Mouse (Mus musculus) layer of hippocampus, adult 2 months (tissue): ENCODE results near the gene Fpgt. TPM values are rescaled to one million over a fixed set of nuclear protein-coding genes. Genes with fewer than 3 reads are reported as not detected.

Experiments used
- DNase-seq, 2 experiments: peaks; one replicate each; pipeline ENCODE4 v3.0.0; 2022; ENCODE audit warnings: low spot score in 2 of 2
- H3K27ac ChIP-seq: fragments of 200-600 bp; 2 replicates; pipeline ENCODE4 v1.8.1; 2022
- H3K4me3 ChIP-seq: fragments of 200-600 bp; 2 replicates; pipeline ENCODE4 v1.8.1; 2022; ENCODE audit warnings: mild to moderate bottlenecking
- CTCF ChIP-seq: fragments of 200-600 bp; conservative IDR thresholded peaks from 2 replicates; pipeline ENCODE4 v1.8.1; 2022; ENCODE audit warnings: antibody characterized with exemption, mild to moderate bottlenecking, moderate library complexity
- long read RNA-seq, 2 experiments: library from polyadenylated mRNA; stranded (forward); transcript quantifications; one replicate each; pipeline ENCODE4 v2.0.0; 2021; ENCODE audit warnings: borderline mapping rate in 2 of 2
- total RNA-seq, 2 experiments: library from RNA; stranded (reverse); gene quantifications; 2 replicates each; pipeline ENCODE4 v1.2.3; 2021

Gene Fpgt
- 10 to 100 TPM; 29.1 to 29.3 TPM for total RNA-seq
- long read RNA-seq, experiment 1, transcript Fpgt-205 (4 exons, 875 nt): major isoform, 6 of 12 reads
- long read RNA-seq, experiment 1, partial matches to known transcripts: 0 of 12 reads
- long read RNA-seq, experiment 1, other reads (novel, unspliced or antisense): 2 of 12 reads
- long read RNA-seq, experiment 2, partial matches to known transcripts: 0 of 10 reads
- long read RNA-seq, experiment 2, other reads (novel, unspliced or antisense): 2 of 10 reads

DNA sequence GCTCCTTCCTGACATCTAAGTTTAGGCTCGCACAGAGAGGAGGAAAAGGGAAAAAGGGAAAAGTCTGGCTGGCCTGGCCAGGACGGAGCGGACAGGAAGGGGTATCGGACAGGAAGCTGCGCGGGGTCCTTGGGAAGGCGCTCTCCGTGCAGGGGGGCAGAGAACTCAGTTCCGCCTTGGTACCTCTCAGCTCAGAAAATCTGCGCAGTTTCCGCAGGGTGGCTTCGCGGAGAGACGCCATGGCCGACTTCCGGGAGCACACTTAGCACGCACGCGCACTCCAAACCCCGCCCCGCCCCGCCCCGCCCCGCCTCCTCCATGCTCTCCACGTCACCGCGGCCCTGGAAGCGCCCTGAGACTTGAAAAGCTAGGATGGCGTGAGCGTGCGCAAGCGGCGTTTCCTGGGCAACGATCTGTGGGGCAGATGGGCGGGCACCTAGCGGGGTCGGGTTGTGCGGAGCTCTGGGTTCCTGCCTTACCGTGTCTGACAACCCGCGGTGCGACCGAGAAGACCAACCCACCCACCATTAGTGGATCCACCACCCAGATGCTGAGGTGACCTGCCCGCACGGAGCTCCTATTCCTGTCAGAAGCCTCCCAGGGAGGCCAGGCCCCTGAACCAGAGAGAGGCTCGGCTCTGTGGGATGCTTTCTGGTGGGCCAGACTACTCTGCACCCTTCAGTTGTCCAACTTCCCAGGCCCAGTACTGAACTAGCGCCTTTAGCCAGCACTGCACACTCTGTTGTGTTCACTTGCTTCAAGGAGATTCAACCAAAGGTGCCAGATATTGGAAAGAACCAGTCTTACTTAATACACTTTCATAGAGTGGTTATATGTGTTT, at the start of gene Fpgt, which contains the start of gene Lrriq3:
Gene Fpgt, minus strand, starts transcription at position 288 of the 841 bp plus-strand sequence.
Gene Lrriq3, plus strand, starts transcription at position 319 of the 841 bp plus-strand sequence.
- peak within 1 kb of the TSS; percentile 69 for H3K4me3 ChIP-seq
- DNase-seq: peak; percentile 91 to 92
- TF ChIP-seq CTCF: peak; percentile 29; the same call in 1 of the 2 replicates
- peak within 1 kb of the TSS; percentile 97 for H3K27ac ChIP-seq

DNA sequence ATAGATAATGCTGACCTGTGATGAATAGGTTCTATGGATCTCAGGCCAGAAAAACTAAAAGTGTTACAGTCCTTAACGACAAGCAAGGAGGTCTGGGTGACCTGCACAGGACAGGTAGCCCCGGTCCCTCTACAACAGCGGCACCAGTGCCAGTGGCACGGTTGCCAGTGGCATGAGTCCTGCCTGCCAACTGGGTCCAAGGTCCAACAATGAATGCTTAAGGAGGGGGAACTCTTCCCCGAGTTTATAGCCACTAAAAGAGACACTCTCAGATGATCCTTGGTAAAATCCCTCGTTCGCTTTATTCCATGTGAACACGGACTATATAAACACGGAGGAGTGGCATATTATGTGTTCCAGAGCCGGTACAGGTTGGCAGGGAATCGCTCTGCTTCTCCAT, 47.8 kb upstream of the Fpgt start:
- TF ChIP-seq CTCF: no peak
- no peak overlapping the region for H3K27ac ChIP-seq
- DNase-seq: no peak
- H3K4me3 ChIP-seq: no peak overlapping the region

DNA sequence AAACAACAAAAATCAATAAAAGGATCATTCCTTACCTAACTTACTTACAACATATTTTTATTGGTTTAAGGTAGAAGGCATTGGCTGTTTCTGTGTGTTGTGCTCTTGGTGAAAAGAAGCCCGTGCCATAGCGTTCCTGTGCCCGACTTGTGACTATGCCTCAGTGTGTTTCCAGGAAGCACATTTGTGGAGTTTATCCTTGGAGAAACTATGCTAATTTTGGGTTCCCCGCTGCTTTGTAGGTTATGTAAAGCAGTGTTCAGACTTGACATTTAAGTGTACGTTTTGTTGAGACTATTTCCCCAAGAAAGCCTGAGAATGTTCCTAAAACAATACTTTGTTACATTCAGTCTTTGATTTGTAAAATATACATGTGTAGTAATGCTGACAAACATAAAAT, 44.5 kb upstream of the Fpgt start:
- no peak for DNase-seq
- H3K27ac ChIP-seq: no peak overlapping the region

DNA sequence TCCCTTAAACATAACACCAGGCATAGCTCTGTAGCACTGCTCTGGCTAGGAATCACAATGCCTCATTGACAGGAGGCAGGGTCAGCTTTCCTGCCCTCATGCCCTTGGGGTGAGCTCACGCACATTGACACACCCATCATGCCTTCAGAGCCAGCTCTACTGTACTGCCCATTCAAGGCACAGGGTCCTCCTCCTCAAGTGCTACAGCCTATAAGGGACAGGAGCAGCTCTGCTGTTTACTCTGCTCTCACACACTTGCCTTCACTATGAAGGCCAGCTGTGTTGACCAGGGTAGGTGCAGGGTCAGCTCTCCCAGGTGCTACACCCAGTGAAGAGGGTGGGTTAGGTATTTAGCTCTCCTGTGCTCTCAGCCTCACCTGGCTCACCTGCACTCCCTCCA, 12.8 kb upstream of the Fpgt start:
- TF ChIP-seq CTCF: no peak
- Histone ChIP-seq H3K27ac (no peak overlapping the region), H3K4me3 (no peak overlapping the region)
- DNase-seq: no peak

More for the DNA sequence above, 44.5 kb upstream of the Fpgt start:
- no peak overlapping the region for H3K4me3 ChIP-seq
- TF ChIP-seq CTCF: no peak

DNA sequence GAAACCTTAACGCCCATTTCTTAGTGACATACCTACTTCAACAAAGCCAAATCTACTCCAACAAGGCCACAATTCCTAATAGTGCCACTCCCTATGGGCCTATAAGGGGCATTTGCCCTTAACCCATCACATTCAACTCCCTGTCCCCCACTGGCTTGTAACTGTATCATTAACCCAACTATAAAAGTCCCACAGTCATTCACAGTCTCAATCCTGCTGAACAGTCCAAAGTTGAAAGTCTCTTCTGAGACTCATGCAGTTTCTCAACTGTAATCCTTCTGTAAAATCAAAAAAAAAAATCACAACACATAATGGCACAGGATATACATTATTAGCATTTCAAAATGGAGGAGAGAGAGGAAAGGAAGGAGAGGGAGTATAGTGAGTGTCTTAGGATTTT, 6.1 kb upstream of the Fpgt start:
- no peak for DNase-seq
- no peak for TF ChIP-seq CTCF
- Histone ChIP-seq H3K27ac (no peak overlapping the region), H3K4me3 (no peak overlapping the region)

DNA sequence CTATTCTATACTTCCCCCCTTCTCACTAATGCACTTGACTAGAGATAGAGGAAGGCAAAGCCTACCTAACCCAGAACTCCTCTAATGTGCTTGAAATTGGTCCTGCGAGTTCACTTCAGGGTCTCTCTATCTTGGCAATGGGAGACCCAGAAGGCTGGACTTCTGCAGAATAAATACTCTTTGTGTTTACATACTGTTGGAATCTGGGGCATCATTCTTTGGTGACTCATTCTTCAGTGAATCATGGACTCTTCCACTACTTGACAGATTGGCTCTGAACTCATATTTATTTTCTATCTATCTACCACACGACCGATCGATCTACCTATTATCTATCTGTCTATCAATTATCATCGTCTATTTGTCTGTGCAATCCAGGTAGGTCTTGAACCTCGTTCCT, 1.1 kb downstream of the Fpgt start:
- no peak for TF ChIP-seq CTCF
- Histone ChIP-seq H3K27ac (no peak overlapping the region), H3K4me3 (peak overlapping the region; percentile 69)
- DNase-seq: no peak

DNA sequence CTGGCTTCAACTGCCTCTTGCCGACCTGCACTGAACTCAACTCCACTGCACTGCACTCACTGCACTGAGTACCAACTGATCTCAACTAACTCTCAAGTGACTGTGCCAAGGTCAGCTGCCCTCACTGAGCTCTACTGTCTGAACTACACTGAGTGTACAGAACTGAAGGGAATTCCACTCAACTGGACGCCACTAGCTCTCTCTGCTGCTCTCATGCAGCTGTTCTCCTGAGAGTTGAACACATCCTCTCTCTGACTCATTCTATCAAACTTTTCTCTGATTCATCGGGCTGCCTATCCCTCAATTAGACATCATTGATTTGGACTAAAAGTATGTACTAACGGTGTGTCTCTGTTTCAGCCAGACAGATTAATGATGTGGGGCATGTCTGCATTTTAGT, 15.3 kb downstream of the Fpgt start:
- Histone ChIP-seq H3K27ac (no peak overlapping the region), H3K4me3 (no peak overlapping the region)
- no peak for TF ChIP-seq CTCF
- DNase-seq: no peak

DNA sequence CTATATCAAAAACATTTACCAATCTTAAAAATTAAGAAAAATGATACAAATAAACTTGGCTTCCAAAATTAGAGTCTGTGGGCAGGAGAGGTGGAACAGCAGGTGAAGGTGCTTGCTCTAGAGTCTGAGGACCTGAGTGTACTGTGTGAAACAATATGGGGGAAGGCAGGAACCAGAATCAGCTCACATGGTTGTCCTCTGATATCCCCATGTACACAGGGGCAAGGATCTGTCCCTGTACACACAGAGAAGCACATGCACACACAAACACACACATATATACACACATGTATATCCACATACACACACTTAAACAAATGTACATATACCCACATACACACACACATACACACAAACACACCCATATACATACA, 33.8 kb downstream of the Fpgt start:
- H3K4me3 ChIP-seq: no peak overlapping the region
- TF ChIP-seq CTCF: no peak
- H3K27ac ChIP-seq: no peak overlapping the region
- DNase-seq: no peak

DNA sequence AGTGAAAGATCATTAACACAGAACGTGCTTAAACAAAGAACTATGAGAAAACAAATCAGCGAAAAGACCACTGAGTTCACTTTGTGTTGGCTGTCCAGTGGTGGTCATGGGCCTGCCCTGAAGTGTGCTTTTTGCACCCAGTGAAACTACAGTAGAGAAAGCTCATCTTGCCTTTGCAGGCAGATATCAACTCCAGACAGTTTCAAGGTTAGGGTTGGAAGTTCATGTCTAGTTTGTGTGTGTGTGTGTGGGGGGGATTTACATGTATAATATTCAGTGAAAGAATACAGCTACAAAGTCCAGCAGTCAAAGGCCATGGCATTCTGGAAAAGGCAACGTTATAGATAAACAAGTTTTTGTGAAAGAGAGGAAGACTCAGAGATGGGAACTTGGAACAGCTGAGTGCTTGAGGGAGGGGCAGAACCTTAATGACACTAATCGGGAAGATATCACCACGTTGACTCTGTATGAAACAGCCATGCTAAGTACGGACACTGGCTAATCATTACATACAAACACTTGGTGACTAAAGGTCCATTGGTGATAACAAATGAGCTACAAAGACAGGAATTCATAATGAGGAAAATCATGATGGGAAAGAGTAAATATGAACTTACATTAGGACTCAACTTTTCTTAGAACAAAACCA, 34.3 kb downstream of the Fpgt start:
- no peak overlapping the region for H3K27ac ChIP-seq
- H3K4me3 ChIP-seq: no peak overlapping the region
- no peak for TF ChIP-seq CTCF
- no peak for DNase-seq

DNA sequence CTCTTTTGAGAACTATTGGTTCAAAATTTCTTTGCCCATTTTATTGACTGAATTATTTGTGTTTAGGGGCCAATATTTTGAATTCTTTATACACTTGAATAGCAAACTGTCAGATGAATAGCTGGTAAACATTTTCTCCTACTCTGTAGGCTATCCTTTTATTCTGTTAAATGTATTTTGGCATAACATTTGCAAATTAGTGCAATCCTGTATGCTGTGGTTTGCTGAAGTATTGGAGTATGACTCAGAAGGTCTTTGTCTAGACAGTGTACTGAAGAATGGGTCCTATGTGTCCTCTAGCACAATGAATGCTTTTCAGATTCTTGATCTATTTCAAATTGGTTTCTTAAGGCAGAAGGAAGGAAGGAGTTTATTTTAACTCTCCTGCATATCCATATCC, 35.6 kb downstream of the Fpgt start:
- Histone ChIP-seq H3K4me3 (no peak overlapping the region), H3K27ac (no peak overlapping the region)
- DNase-seq: no peak
- no peak for TF ChIP-seq CTCF

DNA sequence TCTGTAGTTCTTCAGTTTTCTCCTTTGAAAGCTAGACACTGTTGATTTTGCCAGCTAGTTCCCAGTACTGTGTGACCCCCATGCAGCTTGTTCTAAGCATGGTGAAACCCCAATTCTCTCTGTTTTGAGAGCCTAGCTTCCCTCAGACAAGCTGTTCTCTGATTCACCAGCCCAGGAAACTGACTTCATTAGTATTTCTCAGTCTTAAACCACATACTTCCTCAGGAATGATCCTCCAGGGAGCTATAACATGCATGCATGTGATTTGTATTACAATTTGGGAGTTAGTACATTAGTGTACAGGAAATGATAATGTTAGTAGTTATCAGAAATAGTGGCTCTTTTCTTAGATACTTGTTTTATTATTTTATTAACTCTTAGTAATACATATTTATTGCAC, 36.6 kb downstream of the Fpgt start:
- no peak overlapping the region for H3K27ac ChIP-seq
- peak in 1 of 2 experiments; percentile 11 for DNase-seq
- H3K4me3 ChIP-seq: no peak overlapping the region
- no peak for TF ChIP-seq CTCF

DNA sequence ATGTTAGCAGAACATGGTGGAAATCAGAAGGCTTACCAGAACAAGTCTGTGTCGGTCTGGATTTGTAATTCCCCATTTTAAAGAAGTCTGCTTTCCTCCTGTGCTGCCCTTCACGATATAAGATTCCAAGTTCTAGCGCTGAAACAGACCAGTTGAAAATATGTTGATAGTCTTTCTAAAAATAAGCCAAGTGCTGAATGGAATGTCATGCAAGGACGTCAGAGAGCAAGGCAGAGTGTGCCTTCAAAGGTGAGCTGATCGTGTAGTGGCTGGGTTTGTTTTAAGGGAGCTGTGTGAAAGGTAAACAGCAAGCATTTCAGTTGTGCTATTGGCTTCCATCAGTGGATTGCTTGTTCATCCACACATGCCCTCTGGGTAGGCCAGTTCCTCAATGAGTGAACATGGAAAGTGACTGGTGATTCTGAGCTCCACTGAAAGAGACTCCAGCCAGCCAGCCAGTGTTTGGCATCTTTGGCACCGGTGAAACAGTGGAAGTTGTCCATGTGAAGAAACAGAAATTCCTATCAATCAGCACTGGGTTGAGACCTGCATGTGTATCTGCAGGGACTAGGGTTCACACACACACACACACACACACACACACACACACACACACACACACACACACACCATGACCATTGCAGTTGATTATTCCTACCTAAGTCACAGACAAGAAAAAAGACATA, 37.8 kb downstream of the Fpgt start, which contains the start of gene Tnni3k:
Gene Tnni3k, minus strand, starts transcription at position 177 of the 686 bp plus-strand sequence.
- TF ChIP-seq CTCF: no peak
- Histone ChIP-seq H3K27ac (no peak within 1 kb of the TSS), H3K4me3 (no peak within 1 kb of the TSS)
- no peak for DNase-seq

DNA sequence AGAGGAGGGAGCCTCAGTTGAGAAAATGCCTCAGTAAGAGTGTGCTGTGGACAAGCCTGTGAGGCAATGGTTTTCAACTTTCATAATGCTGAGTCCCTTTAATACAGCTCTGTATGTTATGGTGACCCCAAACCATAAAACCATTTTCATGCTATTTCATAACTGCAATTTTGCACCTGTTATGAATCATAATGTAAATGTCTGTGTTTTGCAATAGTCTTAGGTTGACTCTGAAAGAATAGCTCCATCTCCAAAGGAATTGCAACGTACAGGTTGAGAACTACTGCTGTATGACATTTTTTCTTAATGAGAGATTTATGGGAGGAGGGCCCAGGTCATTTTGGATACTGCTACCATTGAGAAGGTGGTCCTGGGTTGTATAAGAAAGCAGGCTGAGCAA, 40.0 kb downstream of the Fpgt start:
- DNase-seq: no peak
- TF ChIP-seq CTCF: no peak
- H3K4me3 ChIP-seq: no peak overlapping the region
- no peak overlapping the region for H3K27ac ChIP-seq
